Mouse (Mus musculus) left cerebral cortex, adult 8-10 months (tissue): Measurements from ENCODE around the gene Cmpk2. TPM values are rescaled to one million over a fixed set of nuclear protein-coding genes. Genes with fewer than 3 reads are reported as not detected.
A peak's percentile ranks its signal among the peaks of the same experiment; 100 is the strongest.
"Not testable (repeated sequence)": the region's sequence is repeated elsewhere in the genome, so short reads cannot be mapped to it uniquely, and the experiment has no call there.

Experiments
- DNase-seq, 2 experiments: peaks; one replicate each; pipeline ENCODE4 v3.0.0; 2022; ENCODE audit warnings: low spot score in 2 of 2
- total RNA-seq, 4 experiments: library from RNA; stranded (reverse); gene quantifications; 2 replicates each; pipeline ENCODE4 v1.2.4; 2022

The Cmpk2 gene
- total RNA-seq: 10 to 100 TPM; 23.5 to 24.1 (median 23.7) TPM

GRCm38 (mm10) chr12:26469098-26470041, at the start of gene Cmpk2:
TSS of gene Cmpk2 (plus strand) at chr12:26469204.
- peak; percentile 89 to 97 for DNase-seq

- DNase-seq: no peak
Observed at GRCm38 (mm10) chr12:26424841-26425240, 44.2 kb upstream of the Cmpk2 start.

GRCm38 (mm10) chr12:26428771-26429170, 40.2 kb upstream of the Cmpk2 start:
- DNase-seq: not testable (repeated sequence)

GRCm38 (mm10) chr12:26436334-26436733, 32.7 kb upstream of the Cmpk2 start:
- no peak for DNase-seq

GRCm38 (mm10) chr12:26437950-26438349, 31.1 kb upstream of the Cmpk2 start:
- DNase-seq: no peak

DNA sequence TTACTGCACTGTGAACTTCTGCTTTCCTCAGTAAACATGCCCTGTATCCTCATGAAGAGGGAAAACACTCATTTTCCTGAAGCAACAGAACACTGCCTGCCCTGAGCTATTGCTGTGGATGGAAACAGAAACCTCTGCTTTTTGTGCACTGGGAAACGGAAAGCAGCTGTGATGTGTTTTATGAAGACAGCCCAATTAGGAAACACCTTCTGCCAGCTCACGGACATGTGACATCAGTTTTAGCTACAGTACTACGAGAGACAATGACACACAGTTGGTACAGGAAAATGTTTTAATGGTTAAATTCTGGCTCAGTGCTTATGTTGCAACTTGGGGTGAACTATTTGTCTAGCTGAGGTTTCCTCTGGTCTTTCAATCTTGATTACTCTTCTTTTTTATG, 29.6 kb upstream of the Cmpk2 start:
- no peak for DNase-seq

- DNase-seq: peak; percentile 35 to 76
Observed at GRCm38 (mm10) chr12:26444054-26444453, 24.9 kb upstream of the Cmpk2 start.

DNA sequence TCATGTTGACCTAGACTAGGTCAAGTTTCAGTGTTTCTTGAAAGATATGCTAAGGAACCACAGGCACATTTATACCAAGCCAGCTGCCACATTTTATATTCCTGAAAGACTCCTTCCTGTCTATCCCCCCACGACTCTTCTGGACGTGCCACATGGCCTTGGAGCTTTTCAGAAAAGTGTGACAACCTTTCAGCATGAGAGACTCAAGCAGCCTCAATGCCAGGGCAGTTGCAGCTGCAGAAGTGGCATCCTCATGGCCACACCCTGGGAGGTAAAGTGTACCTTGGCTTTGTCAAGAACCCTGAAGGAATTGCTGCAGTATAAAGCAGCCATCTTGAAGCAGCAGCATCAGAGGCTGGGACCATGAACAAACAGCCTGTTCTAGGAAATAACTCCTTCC, 24.5 kb upstream of the Cmpk2 start:
- no peak for DNase-seq

DNA sequence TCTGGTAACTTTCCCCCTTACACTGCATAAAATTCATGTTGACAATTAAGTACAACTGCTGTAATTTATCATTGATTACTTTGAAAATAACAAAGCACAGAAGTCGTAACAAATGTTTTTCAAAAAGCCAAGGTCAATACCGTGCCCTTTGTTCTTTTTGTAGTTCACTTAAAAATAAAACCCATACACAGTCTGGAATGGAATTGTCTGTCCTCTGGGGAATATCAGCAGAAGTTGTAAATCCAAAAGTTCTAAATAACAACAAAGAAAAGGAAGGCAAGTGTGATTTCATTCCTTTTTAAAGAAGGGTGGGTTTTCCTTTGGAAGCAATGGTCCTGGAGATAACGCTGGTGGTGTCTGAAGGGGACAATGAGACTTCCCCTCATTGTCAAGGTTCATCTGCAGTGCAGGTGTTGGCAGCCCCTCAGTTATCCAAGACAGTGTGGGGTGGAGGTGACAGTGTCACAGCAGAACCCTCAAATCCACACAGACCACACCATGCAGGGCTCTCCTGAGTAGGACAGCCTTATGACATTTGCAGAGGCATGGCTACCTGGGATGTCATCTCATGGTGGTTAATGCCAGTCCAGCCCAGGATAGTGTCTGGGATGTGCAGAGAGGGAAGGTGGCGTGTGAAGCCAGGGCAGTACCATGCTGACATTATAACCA, 22.5 kb upstream of the Cmpk2 start:
- DNase-seq: no peak

GRCm38 (mm10) chr12:26449483-26449882, 19.5 kb upstream of the Cmpk2 start:
- DNase-seq: no peak

- no peak for DNase-seq
Observed at GRCm38 (mm10) chr12:26451150-26451549, 17.9 kb upstream of the Cmpk2 start.

DNA sequence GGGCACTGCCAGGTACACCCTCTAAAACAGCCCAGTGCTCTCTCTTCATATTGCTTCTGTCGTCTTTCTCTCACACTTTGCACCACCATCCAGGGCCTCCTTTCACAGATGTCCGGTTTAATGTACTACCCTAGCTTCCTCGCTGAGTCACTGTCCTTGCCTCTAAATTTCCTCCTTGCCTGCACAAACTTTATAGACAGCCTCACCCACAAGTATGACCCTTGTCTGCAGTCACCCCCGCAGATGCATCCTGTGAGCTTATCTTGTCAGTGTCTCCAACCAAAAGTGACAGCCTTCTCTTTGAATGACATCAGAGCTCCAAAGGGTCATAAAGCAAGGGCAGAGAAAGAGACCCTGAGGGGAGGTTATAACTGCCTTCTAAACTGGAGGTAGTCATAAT, 16.1 kb upstream of the Cmpk2 start:
- no peak for DNase-seq

DNA sequence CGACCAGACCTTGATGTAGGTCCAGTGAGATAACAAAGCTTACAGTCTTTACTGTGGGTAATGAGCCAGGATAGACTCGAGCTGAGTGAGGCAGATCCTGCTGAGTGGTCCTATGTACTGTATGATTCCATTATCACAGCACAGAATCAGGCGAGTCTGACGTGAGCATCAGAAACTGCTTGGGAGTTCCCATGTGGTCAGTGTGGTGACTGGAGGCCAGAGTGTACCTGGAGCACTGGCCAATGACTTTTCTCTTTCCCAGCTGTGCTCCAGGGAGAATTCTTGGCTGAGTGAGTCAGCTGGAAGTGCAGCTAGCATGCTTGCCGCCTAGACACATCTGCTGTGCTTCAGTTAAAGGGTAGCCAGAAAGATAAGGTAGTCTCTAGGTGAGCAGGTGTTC, 14.3 kb upstream of the Cmpk2 start:
- DNase-seq: no peak

GRCm38 (mm10) chr12:26456028-26456698, 12.8 kb upstream of the Cmpk2 start, which contains the start of gene Rsad2:
TSS of gene Rsad2 (minus strand) at chr12:26456452.
- DNase-seq: peak in 1 of 2 experiments; percentile 14

- no peak for DNase-seq
Observed at GRCm38 (mm10) chr12:26460091-26460490, 8.9 kb upstream of the Cmpk2 start.

DNA sequence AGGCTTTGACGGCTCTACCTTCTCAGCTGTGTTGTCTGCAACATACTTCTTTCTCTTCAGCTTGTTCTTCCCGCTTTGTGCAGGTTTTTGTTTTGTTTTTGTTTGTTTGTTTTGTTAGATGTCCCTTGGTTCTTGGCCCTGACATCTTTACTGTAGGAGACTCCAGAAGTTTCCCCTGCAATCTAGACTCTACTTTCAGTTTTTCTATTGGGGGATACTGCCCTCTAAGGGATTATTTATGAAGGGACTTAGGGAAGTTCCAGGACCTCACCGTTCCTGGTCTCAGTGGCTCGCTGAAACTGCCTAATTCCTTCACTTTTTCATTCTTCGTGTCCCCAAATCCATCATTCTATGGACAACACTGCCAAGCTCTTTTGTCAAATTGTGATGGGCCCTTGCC, 3.4 kb upstream of the Cmpk2 start:
- DNase-seq: no peak

GRCm38 (mm10) chr12:26470042-26470409, 1.0 kb downstream of the Cmpk2 start:
- DNase-seq: no peak

DNA sequence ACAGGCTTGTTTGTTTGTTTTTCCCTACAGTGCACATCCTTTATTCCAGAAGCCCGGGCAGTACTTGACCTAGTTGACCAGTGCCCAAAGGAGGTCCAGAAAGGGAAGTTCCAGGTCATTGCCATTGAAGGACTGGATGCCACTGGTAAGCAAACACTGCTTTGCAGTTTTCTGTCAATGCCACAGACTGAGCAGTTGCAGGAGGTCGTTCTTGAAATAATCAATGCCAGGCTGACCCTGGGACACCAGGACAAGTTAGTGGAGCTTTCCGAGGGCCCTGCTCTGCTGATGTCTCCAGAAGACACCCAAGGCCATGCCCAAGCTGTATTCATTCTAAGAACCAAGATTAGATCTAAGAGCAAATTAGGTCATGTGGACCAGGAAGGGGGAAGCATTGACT, 2.4 kb downstream of the Cmpk2 start:
- DNase-seq: no peak

- DNase-seq: no peak
Observed at GRCm38 (mm10) chr12:26472770-26473481, 3.9 kb downstream of the Cmpk2 start.

DNA sequence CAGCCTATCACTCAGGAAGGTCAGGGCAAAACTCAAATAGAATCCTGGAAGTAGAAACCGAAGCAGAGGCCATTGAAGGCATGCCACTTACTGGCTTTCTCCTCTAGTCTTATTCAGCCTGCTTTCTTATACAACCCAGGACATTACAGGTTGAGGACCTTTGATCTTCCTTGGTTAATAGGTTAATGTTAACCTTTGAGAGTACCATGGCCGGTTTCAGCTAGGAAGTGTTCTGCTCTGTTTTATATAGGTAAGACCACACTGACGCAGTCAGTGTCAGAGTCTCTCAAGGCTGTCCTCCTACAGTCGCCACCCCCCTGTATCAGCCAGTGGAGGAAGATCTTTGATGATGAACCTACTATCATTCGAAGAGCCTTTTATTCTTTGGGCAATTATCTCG, 4.7 kb downstream of the Cmpk2 start:
- no peak for DNase-seq

GRCm38 (mm10) chr12:26477198-26477597, 8.2 kb downstream of the Cmpk2 start:
- DNase-seq: no peak
